Mouse (Mus musculus): ENCODE measurements around the gene Cactin. TPM values are rescaled to one million over a fixed set of nuclear protein-coding genes. Genes with fewer than 3 reads are reported as not detected.

Gene Cactin
- 37.2 and 51.6 TPM in 2 replicates for polyA plus RNA-seq (2016; fragmentation: Nextera tagmentation; extraction: Ambion mirVana)

GRCm38 (mm10) chr10:81320550-81321347 lies at the start of gene Cactin:
Gene Cactin, plus strand, starts transcription at chr10:81321103.
- Histone ChIP-seq H3K9me3 (no peaks in the 10 kb centered on the region), H3K27me3 (ENCODE audit: insufficient read depth, poor library complexity, severe bottlenecking) (no peaks in the 10 kb centered on the region), H3K4me3 (peak within 1 kb of the TSS; percentile 94), H3K36me3 (peaks cover 53% of the 10 kb centered on the region), H3K4me1 (peaks cover 74% of the 10 kb centered on the region), H3K27ac (peak within 1 kb of the TSS; percentile 96)
- WGBS, result under 1% methylated on average over 68 of the region's 68 CpGs
- peak; percentile 100 for DNase-seq (ENCODE audit: low spot score)

- H3K4me1 ChIP-seq, result peaks cover 14% of the 10 kb centered on the region
- H3K9me3 ChIP-seq, result no peaks in the 10 kb centered on the region
- no peak overlapping the region for H3K4me3 ChIP-seq
- peaks cover 45% of the 10 kb centered on the region for H3K36me3 ChIP-seq
- H3K27me3 ChIP-seq (ENCODE audit: insufficient read depth, poor library complexity, severe bottlenecking), result 0 out of 2 replicates have a peak, but pooled peaks cover 11% of the 10 kb centered on the region
- no peak for DNase-seq (ENCODE audit: low spot score)
- WGBS, result 95% methylated on average over 21 of the region's 21 CpGs
- no peak overlapping the region for H3K27ac ChIP-seq
Observed at GRCm38 (mm10) chr10:81272356-81272755, 48.5 kb upstream of the Cactin start.

DNA sequence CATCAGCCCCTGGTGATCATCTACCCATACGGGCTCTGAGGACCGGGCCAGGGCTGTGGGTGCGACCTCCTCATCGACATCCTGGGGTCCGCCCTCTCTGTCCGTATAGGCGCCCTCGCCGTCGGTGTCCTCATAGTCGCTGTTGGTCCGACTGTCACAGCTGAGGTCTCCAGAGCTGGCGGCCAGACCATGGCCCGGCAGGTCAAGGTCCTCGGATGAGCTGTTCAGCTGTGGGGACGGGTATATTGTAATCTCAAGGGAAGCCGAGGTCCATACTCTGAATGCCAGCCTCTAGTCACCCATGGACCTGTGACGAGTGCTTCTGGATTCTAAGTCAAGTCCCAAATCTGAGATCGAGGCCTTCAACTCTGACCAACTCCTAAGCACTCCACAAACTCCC lies 47.1 kb upstream of the Cactin start:
- peaks cover 23% of the 10 kb centered on the region for H3K27me3 ChIP-seq (ENCODE audit: insufficient read depth, poor library complexity, severe bottlenecking)
- whole genome bisulfite sequencing, result 93% methylated on average over 19 of the region's 19 CpGs
- H3K9me3 ChIP-seq, result no peaks in the 10 kb centered on the region
- peaks cover 9% of the 10 kb centered on the region for H3K4me1 ChIP-seq
- no peak overlapping the region for H3K4me3 ChIP-seq
- no peak overlapping the region for H3K27ac ChIP-seq
- DNase-seq (ENCODE audit: low spot score), result no peak
- H3K36me3 ChIP-seq, result peaks cover 45% of the 10 kb centered on the region

- Histone ChIP-seq H3K27me3 (ENCODE audit: insufficient read depth, poor library complexity, severe bottlenecking) (peaks cover 60% of the 10 kb centered on the region), H3K4me1 (peaks cover 16% of the 10 kb centered on the region), H3K27ac (no peak overlapping the region), H3K4me3 (no peak overlapping the region), H3K9me3 (no peaks in the 10 kb centered on the region), H3K36me3 (peaks cover 15% of the 10 kb centered on the region)
- no peak for DNase-seq (ENCODE audit: low spot score)
- WGBS, result 73% methylated on average over 22 of the region's 22 CpGs
Observed at GRCm38 (mm10) chr10:81277676-81278075, 43.2 kb upstream of the Cactin start.

GRCm38 (mm10) chr10:81279496-81279895 lies 41.4 kb upstream of the Cactin start:
- peak overlapping the region; percentile 44; the same call in 1 of the 2 replicates for H3K27ac ChIP-seq
- H3K27me3 ChIP-seq (ENCODE audit: insufficient read depth, poor library complexity, severe bottlenecking), result peaks cover 78% of the 10 kb centered on the region
- no peak for DNase-seq (ENCODE audit: low spot score)
- WGBS, result 32% methylated on average over 10 of the region's 10 CpGs
- H3K4me1 ChIP-seq, result peaks cover 16% of the 10 kb centered on the region
- H3K36me3 ChIP-seq, result no peaks in the 10 kb centered on the region; the same call in 1 of the 2 replicates
- no peaks in the 10 kb centered on the region for H3K9me3 ChIP-seq
- no peak overlapping the region; the same call in 1 of the 2 replicates for H3K4me3 ChIP-seq

DNA sequence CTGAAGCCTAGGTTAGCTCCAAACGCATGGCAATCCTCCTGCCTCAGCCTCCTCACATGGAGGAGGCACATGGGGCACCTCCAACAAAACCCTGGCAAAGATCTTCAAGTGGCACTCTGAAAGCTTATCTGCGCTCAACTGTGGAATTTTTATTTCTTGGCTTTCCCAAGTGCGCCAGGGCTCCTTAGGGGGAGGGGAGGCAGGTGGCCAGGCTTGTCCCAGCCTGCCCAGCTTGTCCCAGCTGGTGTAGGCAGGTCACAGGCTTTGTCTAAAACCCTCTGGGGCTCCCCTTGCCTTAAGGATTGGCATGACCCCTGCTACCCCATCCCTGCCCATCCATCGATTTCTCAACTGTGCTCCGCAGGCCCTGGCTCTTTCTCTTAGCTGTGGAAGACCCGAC lies 36.7 kb upstream of the Cactin start:
- H3K27ac ChIP-seq, result no peak overlapping the region
- H3K4me3 ChIP-seq, result no peak overlapping the region
- WGBS, result 42% methylated on average over 6 of the region's 6 CpGs
- no peaks in the 10 kb centered on the region for H3K9me3 ChIP-seq
- no peak for DNase-seq (ENCODE audit: low spot score)
- no peaks in the 10 kb centered on the region; the same call in 1 of the 2 replicates for H3K36me3 ChIP-seq
- H3K27me3 ChIP-seq (ENCODE audit: insufficient read depth, poor library complexity, severe bottlenecking), result peaks cover 83% of the 10 kb centered on the region
- H3K4me1 ChIP-seq, result peaks cover 30% of the 10 kb centered on the region

GRCm38 (mm10) chr10:81284719-81285118 lies 36.2 kb upstream of the Cactin start:
- Histone ChIP-seq H3K4me1 (peaks cover 29% of the 10 kb centered on the region), H3K27me3 (ENCODE audit: insufficient read depth, poor library complexity, severe bottlenecking) (peaks cover 83% of the 10 kb centered on the region), H3K4me3 (peak overlapping the region; percentile 55; the same call in 1 of the 2 replicates), H3K27ac (no peak overlapping the region), H3K36me3 (no peaks in the 10 kb centered on the region; the same call in 1 of the 2 replicates), H3K9me3 (no peaks in the 10 kb centered on the region)
- WGBS, result 9% methylated on average over 17 of the region's 17 CpGs
- DNase-seq (ENCODE audit: low spot score), result no peak

DNA sequence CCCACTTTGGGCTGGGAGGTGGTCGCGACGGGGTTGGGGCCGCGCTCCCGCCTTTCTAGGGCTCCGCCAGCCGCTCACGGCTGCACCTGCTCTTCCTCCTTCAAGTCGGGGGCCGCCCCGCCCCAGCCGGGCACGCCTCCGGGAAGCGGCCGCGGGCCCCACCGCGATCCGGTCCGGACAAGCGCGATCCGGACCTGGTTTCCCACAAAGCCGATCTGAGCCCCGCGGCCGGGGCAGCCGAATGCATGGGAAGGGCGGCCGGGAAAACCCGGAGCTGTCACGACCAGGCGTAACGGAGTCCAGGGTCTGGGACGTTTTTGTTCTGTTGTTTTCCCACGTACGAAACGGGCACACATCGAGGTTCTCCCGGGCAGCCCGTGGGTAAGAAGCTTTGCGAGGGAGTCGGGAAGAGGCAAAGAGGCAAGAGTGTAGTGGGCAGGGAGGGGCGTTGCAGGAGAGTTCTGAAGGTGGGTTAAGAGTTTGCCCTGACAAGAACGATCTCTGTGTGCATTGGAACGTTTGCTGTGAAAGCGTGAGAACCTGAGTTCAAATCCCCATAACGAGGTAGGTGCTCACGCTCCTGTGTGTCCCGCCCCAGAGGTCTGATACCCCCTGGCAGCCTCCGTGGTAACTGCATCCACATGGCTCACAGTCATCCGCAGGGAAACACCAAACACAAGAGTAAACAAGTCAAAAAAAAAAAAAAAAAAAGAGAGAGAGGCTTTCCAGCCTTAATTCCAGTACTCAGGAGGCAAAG lies 35.0 kb upstream of the Cactin start:
- H3K36me3 ChIP-seq, result no peaks in the 10 kb centered on the region
- peak overlapping the region; percentile 84 for H3K27ac ChIP-seq
- H3K27me3 ChIP-seq (ENCODE audit: insufficient read depth, poor library complexity, severe bottlenecking), result peaks cover 83% of the 10 kb centered on the region
- WGBS, result 2% methylated on average over 54 of the region's 54 CpGs
- peak overlapping the region; percentile 55 for H3K4me3 ChIP-seq
- H3K9me3 ChIP-seq, result no peaks in the 10 kb centered on the region
- H3K4me1 ChIP-seq, result peaks cover 29% of the 10 kb centered on the region
- peak; percentile 96 for DNase-seq (ENCODE audit: low spot score)

DNA sequence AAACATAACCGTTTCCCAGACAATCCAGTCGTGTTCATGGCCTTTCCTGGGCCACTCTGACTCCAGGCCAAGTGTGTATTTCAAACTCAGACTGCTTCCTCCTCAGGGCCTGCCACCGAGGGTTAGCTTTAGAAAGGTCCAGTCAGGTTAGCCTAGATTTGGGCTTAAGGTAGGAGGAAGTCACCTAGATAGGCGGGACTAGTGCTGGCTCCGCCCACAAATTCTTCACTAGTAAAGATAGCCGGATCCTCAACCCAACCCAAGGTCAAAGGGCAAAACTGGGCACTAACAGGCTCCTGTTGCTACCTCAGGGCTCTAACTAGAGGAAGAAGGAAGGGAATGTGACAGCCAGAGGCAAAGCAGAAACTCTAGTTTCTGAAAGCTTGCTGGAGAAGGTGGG lies 34.3 kb upstream of the Cactin start:
- 38% methylated on average over 6 of the region's 6 CpGs for WGBS
- H3K4me1 ChIP-seq, result peaks cover 30% of the 10 kb centered on the region

GRCm38 (mm10) chr10:81287513-81288157 lies 33.3 kb upstream of the Cactin start:
- WGBS, result 49% methylated on average over 8 of the region's 8 CpGs
- H3K27ac ChIP-seq, result no peak overlapping the region
- no peak for DNase-seq (ENCODE audit: low spot score)
- H3K4me1 ChIP-seq, result peaks cover 30% of the 10 kb centered on the region
- no peaks in the 10 kb centered on the region for H3K9me3 ChIP-seq
- H3K27me3 ChIP-seq (ENCODE audit: insufficient read depth, poor library complexity, severe bottlenecking), result peaks cover 80% of the 10 kb centered on the region
- no peak overlapping the region for H3K4me3 ChIP-seq
- H3K36me3 ChIP-seq, result no peaks in the 10 kb centered on the region

More for the DNA sequence above, 34.3 kb upstream of the Cactin start:
- peaks cover 83% of the 10 kb centered on the region for H3K27me3 ChIP-seq (ENCODE audit: insufficient read depth, poor library complexity, severe bottlenecking)
- H3K9me3 ChIP-seq, result no peaks in the 10 kb centered on the region
- no peaks in the 10 kb centered on the region for H3K36me3 ChIP-seq
- H3K27ac ChIP-seq, result no peak overlapping the region
- DNase-seq (ENCODE audit: low spot score), result no peak
- H3K4me3 ChIP-seq, result no peak overlapping the region

DNA sequence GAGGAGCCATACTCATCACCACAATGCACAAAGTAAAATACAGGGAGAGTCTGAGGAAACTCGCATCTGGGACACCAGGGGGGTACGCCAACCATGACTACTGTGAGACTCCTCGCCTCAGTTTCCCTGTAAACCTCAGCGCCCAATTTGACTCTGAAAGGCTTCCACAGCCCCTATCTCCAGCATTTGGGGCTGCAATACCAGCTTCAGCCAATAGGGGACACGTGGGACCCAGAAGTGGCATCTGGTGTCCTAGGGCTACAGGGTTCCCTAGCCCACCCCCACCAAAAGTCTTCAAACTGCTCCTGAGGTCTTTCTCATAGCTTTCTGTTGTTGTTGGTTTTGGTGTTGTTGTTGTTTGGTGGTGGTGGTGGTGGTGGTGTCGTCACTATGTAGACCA lies 32.3 kb upstream of the Cactin start:
- no peaks in the 10 kb centered on the region for H3K36me3 ChIP-seq
- no peak overlapping the region for H3K27ac ChIP-seq
- WGBS, result 24% methylated on average over 6 of the region's 6 CpGs
- DNase-seq (ENCODE audit: low spot score), result no peak
- H3K27me3 ChIP-seq (ENCODE audit: insufficient read depth, poor library complexity, severe bottlenecking), result peaks cover 70% of the 10 kb centered on the region
- H3K9me3 ChIP-seq, result no peaks in the 10 kb centered on the region
- H3K4me3 ChIP-seq, result 0 out of 2 replicates have a peak overlapping the region, but pooled peaks have one; percentile 3
- H3K4me1 ChIP-seq, result peaks cover 37% of the 10 kb centered on the region

GRCm38 (mm10) chr10:81289278-81289677 lies 31.6 kb upstream of the Cactin start:
- H3K36me3 ChIP-seq, result no peaks in the 10 kb centered on the region
- H3K9me3 ChIP-seq, result no peaks in the 10 kb centered on the region
- H3K27ac ChIP-seq, result no peak overlapping the region
- H3K4me1 ChIP-seq, result peaks cover 44% of the 10 kb centered on the region
- H3K4me3 ChIP-seq, result no peak overlapping the region; the same call in 1 of the 2 replicates
- H3K27me3 ChIP-seq (ENCODE audit: insufficient read depth, poor library complexity, severe bottlenecking), result peaks cover 63% of the 10 kb centered on the region
- WGBS, result 4% methylated on average over 7 of the region's 7 CpGs
- DNase-seq (ENCODE audit: low spot score), result peak; percentile 86
